ENCODE assay signal across 8 mouse cellular contexts in the genomic region with DNA sequence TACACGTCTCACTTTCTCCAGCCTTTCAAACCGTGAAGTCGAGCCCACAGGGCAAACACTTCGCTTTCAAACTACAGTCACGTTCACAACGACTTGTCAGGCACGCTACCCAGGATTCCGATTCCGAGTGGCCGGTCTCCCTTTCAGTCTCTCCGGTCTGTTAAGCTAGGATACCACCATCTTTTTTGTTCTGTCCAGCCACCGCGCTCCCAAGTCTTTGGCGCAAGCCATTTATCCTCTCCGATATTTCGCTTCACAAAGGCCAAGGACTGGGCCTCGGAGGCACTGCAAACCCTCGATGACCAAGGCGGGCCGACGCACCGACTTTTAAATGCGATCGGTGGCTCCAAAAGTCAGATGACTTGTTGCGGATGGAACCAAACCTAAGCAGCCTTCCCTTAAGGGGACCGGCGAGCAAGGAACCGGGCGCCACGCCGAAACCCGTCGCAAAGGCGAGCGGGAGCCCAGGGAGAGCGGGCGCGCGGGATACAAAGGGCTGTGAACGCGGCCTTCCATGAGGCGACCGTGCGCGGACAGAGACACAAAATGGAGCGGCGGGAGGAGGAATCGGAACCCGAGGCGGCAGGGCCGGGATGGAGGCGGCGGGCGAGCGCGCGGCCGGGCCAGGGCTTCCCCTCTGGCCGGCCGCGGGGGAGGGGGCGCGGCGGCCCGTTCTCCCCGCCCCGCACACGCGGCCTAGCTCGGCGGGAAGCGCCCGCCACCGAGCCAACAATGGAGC. TPM values are rescaled to one million over a fixed set of nuclear protein-coding genes. Genes with fewer than 3 reads are reported as not detected.
A peak's percentile ranks its signal among the peaks of the same experiment; 100 is the strongest.
DNase-seq lines count a peak whose midpoint lies in the region; ATAC-seq and TF ChIP-seq lines count a peak whose summit lies in the region.

No protein-coding gene starts in this region.

- no peak for TF ChIP-seq EP300 in lung, postnatal 0 days (IDR thresholded peaks at IDR 0.05)

- peak overlapping the region; percentile 95 for H3K27ac ChIP-seq in forebrain, embryonic 16.5 days (ENCODE audit: low read length)
- peak overlapping the region; percentile 100 for H3K27ac ChIP-seq in hindbrain, embryonic 10.5 days
- H3K27ac ChIP-seq in lung, postnatal 0 days (ENCODE audit: low read length): peak overlapping the region; percentile 96
- H3K27ac ChIP-seq in thymus, adult 2 months (ENCODE audit: control insufficient read depth, insufficient read depth, low read length): peak overlapping the region; percentile 49; the same call in 1 of the 2 replicates

- WGBS in forebrain, embryonic 16.5 days: under 1% methylated on average over 60 of the region's 74 CpGs
- WGBS in hindbrain, embryonic 10.5 days: under 1% methylated on average over 69 of the region's 74 CpGs
- WGBS in lung, postnatal 0 days: under 1% methylated on average over 48 of the region's 74 CpGs
- WGBS in thymus, adult 2 months: 1% methylated on average over 74 of the region's 74 CpGs

- no peaks in the 10 kb centered on the region for H3K27me3 ChIP-seq in forebrain, embryonic 16.5 days (replicated peaks; ENCODE audit: control insufficient read depth, insufficient read depth, low read length)
- no peaks in the 10 kb centered on the region for H3K27me3 ChIP-seq in hindbrain, embryonic 10.5 days (ENCODE audit: insufficient read depth, poor library complexity, severe bottlenecking)
- no peaks in the 10 kb centered on the region for H3K27me3 ChIP-seq in lung, postnatal 0 days (replicated peaks; ENCODE audit: insufficient read depth, low read length)
- no peaks in the 10 kb centered on the region for H3K27me3 ChIP-seq in thymus, adult 2 months (ENCODE audit: control insufficient read depth, insufficient read depth, low read length)

- peak overlapping the region; percentile 99 for H3K9ac ChIP-seq in forebrain, embryonic 16.5 days (replicated peaks; ENCODE audit: low read depth, low read length)
- peak overlapping the region; percentile 95 for H3K9ac ChIP-seq in lung, postnatal 0 days (replicated peaks; ENCODE audit: low read depth)

- peaks cover 18% of the 10 kb centered on the region for H3K4me1 ChIP-seq in forebrain, embryonic 16.5 days (replicated peaks; ENCODE audit: control insufficient read depth, insufficient read depth, low read length)
- 0 out of 2 replicates have a peak, but pooled peaks cover 15% of the 10 kb centered on the region for H3K4me1 ChIP-seq in hindbrain, embryonic 10.5 days (replicated peaks)
- H3K4me1 ChIP-seq in lung, postnatal 0 days (ENCODE audit: insufficient read depth, low read depth, low read length): 0 out of 2 replicates have a peak, but pooled peaks cover 4% of the 10 kb centered on the region
- H3K4me1 ChIP-seq in thymus, adult 2 months (replicated peaks; ENCODE audit: control insufficient read depth, insufficient read depth, low read length): peaks cover 2% of the 10 kb centered on the region; the same call in 1 of the 2 replicates

- DNase-seq in MEL-GATA-1-ER (ENCODE audit: extremely low read depth, low read depth): peak; percentile 16
- peak; percentile 46 to 68 for DNase-seq in cerebellum, adult 18-20 months
- DNase-seq in hindbrain, embryonic 10.5 days (ENCODE audit: low spot score): peak; percentile 58
- peak; percentile 34 to 59 for DNase-seq in layer of hippocampus, postnatal 14 days (ENCODE audit: low spot score in 2 of 2)
- peak; percentile 59 for DNase-seq in lung, postnatal 0 days (ENCODE audit: low spot score)
- DNase-seq in ovary, postnatal 10 days (ENCODE audit: low spot score): peak; percentile 45
- DNase-seq in thymus, adult 2 months: peak; percentile 46

- H3K4me2 ChIP-seq in forebrain, embryonic 16.5 days (ENCODE audit: low read length): peak overlapping the region; percentile 65
- peak overlapping the region; percentile 75 for H3K4me2 ChIP-seq in lung, postnatal 0 days (replicated peaks; ENCODE audit: low read depth, low read length)

- no peak for TF ChIP-seq POLR2A in thymus, adult 2 months (IDR thresholded peaks at IDR 0.05; ENCODE audit: control insufficient read depth, extremely low read depth, insufficient read depth, low read length, poor library complexity)

- no peaks in the 10 kb centered on the region for H3K36me3 ChIP-seq in forebrain, embryonic 16.5 days (ENCODE audit: control insufficient read depth, insufficient read depth)
- no peaks in the 10 kb centered on the region; the same call in 1 of the 2 replicates for H3K36me3 ChIP-seq in hindbrain, embryonic 10.5 days
- H3K36me3 ChIP-seq in lung, postnatal 0 days (ENCODE audit: insufficient read depth, low read length): no peaks in the 10 kb centered on the region
- H3K36me3 ChIP-seq in thymus, adult 2 months (ENCODE audit: control insufficient read depth, insufficient read depth, low read length): no peaks in the 10 kb centered on the region

- ATAC-seq in forebrain, embryonic 16.5 days: peak; percentile 49
- ATAC-seq in lung, postnatal 0 days: peak; percentile 70

- no peaks in the 10 kb centered on the region for H3K9me3 ChIP-seq in forebrain, embryonic 16.5 days (ENCODE audit: control insufficient read depth, low read length)
- H3K9me3 ChIP-seq in hindbrain, embryonic 10.5 days: no peaks in the 10 kb centered on the region
- H3K9me3 ChIP-seq in lung, postnatal 0 days (ENCODE audit: low read length): no peaks in the 10 kb centered on the region

- H3K4me3 ChIP-seq in forebrain, embryonic 16.5 days (replicated peaks; ENCODE audit: low read length): peak overlapping the region; percentile 97
- peak overlapping the region; percentile 71 for H3K4me3 ChIP-seq in hindbrain, embryonic 10.5 days
- peak overlapping the region; percentile 99 for H3K4me3 ChIP-seq in lung, postnatal 0 days (ENCODE audit: low read depth, low read length)
- H3K4me3 ChIP-seq in thymus, adult 2 months (ENCODE audit: control insufficient read depth, insufficient read depth, low read length): peak overlapping the region; percentile 99

- no peak for TF ChIP-seq CTCF in lung, postnatal 0 days (IDR thresholded peaks at IDR 0.05)
- TF ChIP-seq CTCF in thymus, adult 2 months (IDR thresholded peaks at IDR 0.05; ENCODE audit: borderline replicate concordance, control insufficient read depth, extremely low read depth, insufficient read depth, low read length, poor library complexity): no peak

RNA-seq across cellular contexts. Expression of gene Cpsf6, which starts 3.8 kb away (rescaled TPM):
- polyA plus RNA-seq in forebrain, embryonic 16.5 days (2015; fragmentation: Nextera tagmentation; extraction: Ambion mirVana): 203 and 225 TPM in 2 replicates
- polyA plus RNA-seq in hindbrain, embryonic 10.5 days (2016; fragmentation: Nextera tagmentation; extraction: Ambion mirVana): 188 and 221 TPM in 2 replicates
- 100 to 1,000 TPM; 107 to 114 TPM for total RNA-seq in layer of hippocampus, postnatal 14 days (2021)
- 61.0 and 67.6 TPM in 2 replicates for polyA plus RNA-seq in lung, postnatal 0 days (2015; fragmentation: Nextera tagmentation; extraction: Ambion mirVana)
- polyA plus RNA-seq in thymus, adult 2 months (2012; rRNA removed): 171 and 218 TPM in 2 replicates

Comparison
In these comparisons a context has a peak if more than half of its experiments do, and no peak if none do; other contexts are left out.
1. Peak in every context shown above with its lines: DNase-seq, ATAC-seq, H3K4me3 ChIP-seq and H3K27ac ChIP-seq.
2. H3K27ac ChIP-seq: peak in every context shown above with its lines; median percentile 100 in hindbrain, embryonic 10.5 days; 96 in lung, postnatal 0 days; 95 in forebrain, embryonic 16.5 days; 49 in thymus, adult 2 months.